Mouse (Mus musculus): Measurements from ENCODE around the gene Cog1. TPM values are rescaled to one million over a fixed set of nuclear protein-coding genes. Genes with fewer than 3 reads are reported as not detected.

Gene Cog1
- polyA plus RNA-seq, 1 experiment from 2014 or later: 24.7 TPM

GRCm38 (mm10) chr11:113627785-113628184 lies 21.2 kb upstream of the Cog1 start:
- Histone ChIP-seq H3K27me3 (replicated peaks; ENCODE audit: control insufficient read depth, insufficient read depth, low read length) (no peaks in the 10 kb centered on the region), H3K27ac (ENCODE audit: low read depth, low read length) (no peak overlapping the region), H3K9ac (ENCODE audit: low read depth, low read length) (no peak overlapping the region), H3K9me3 (ENCODE audit: control insufficient read depth, low read length) (no peaks in the 10 kb centered on the region), H3K4me2 (no peak overlapping the region), H3K4me3 (ENCODE audit: low read depth, low read length) (no peak overlapping the region), H3K4me1 (replicated peaks; ENCODE audit: control insufficient read depth, insufficient read depth, low read length) (no peaks in the 10 kb centered on the region), H3K36me3 (ENCODE audit: control insufficient read depth, insufficient read depth, low read length) (no peaks in the 10 kb centered on the region)
- DNase-seq (ENCODE audit: low spot score) (no peak), ATAC-seq (replicated peaks; ENCODE audit: low FRiP score) (no peak)
- 44% methylated on average over 4 of the region's 4 CpGs for WGBS

GRCm38 (mm10) chr11:113630642-113631041 lies 18.3 kb upstream of the Cog1 start:
- Histone ChIP-seq H3K36me3 (ENCODE audit: control insufficient read depth, insufficient read depth, low read length) (no peaks in the 10 kb centered on the region), H3K9ac (ENCODE audit: low read depth, low read length) (no peak overlapping the region), H3K4me2 (no peak overlapping the region), H3K27ac (ENCODE audit: low read depth, low read length) (no peak overlapping the region), H3K4me1 (replicated peaks; ENCODE audit: control insufficient read depth, insufficient read depth, low read length) (no peaks in the 10 kb centered on the region), H3K27me3 (replicated peaks; ENCODE audit: control insufficient read depth, insufficient read depth, low read length) (no peaks in the 10 kb centered on the region), H3K9me3 (ENCODE audit: control insufficient read depth, low read length) (no peaks in the 10 kb centered on the region), H3K4me3 (ENCODE audit: low read depth, low read length) (no peak overlapping the region)
- ATAC-seq (replicated peaks; ENCODE audit: low FRiP score) (no peak), DNase-seq (ENCODE audit: low spot score) (no peak)
- WGBS: 54% methylated on average over 7 of the region's 7 CpGs

GRCm38 (mm10) chr11:113631302-113631701 lies 17.7 kb upstream of the Cog1 start:
- Histone ChIP-seq H3K4me1 (replicated peaks; ENCODE audit: control insufficient read depth, insufficient read depth, low read length) (no peaks in the 10 kb centered on the region), H3K9ac (ENCODE audit: low read depth, low read length) (no peak overlapping the region), H3K27me3 (replicated peaks; ENCODE audit: control insufficient read depth, insufficient read depth, low read length) (no peaks in the 10 kb centered on the region), H3K36me3 (ENCODE audit: control insufficient read depth, insufficient read depth, low read length) (no peaks in the 10 kb centered on the region), H3K9me3 (ENCODE audit: control insufficient read depth, low read length) (no peaks in the 10 kb centered on the region), H3K4me3 (ENCODE audit: low read depth, low read length) (no peak overlapping the region), H3K4me2 (no peak overlapping the region), H3K27ac (ENCODE audit: low read depth, low read length) (no peak overlapping the region)
- DNase-seq (ENCODE audit: low spot score) (no peak), ATAC-seq (replicated peaks; ENCODE audit: low FRiP score) (peak; percentile 23; the same call in 1 of the 2 replicates)
- 65% methylated on average over 8 of the region's 8 CpGs for WGBS

- H3K4me1 ChIP-seq (replicated peaks; ENCODE audit: control insufficient read depth, insufficient read depth, low read length): no peaks in the 10 kb centered on the region
- H3K9me3 ChIP-seq (ENCODE audit: control insufficient read depth, low read length): no peaks in the 10 kb centered on the region
- H3K36me3 ChIP-seq (ENCODE audit: control insufficient read depth, insufficient read depth, low read length): no peaks in the 10 kb centered on the region
- no peak for DNase-seq (ENCODE audit: low spot score)
- 66% methylated on average over 8 of the region's 8 CpGs for WGBS
- H3K4me3 ChIP-seq (ENCODE audit: low read depth, low read length): no peak overlapping the region
- peak; percentile 67 for ATAC-seq (replicated peaks; ENCODE audit: low FRiP score)
- no peaks in the 10 kb centered on the region for H3K27me3 ChIP-seq (replicated peaks; ENCODE audit: control insufficient read depth, insufficient read depth, low read length)
- H3K27ac ChIP-seq (ENCODE audit: low read depth, low read length): peak overlapping the region; percentile 43; the same call in 1 of the 2 replicates
- no peak overlapping the region for H3K9ac ChIP-seq (ENCODE audit: low read depth, low read length)
- H3K4me2 ChIP-seq: no peak overlapping the region
These were observed 17.1 kb upstream of the Cog1 start for GRCm38 (mm10) chr11:113631862-113632261.

GRCm38 (mm10) chr11:113632303-113632702 lies 16.7 kb upstream of the Cog1 start:
- DNase-seq (ENCODE audit: low spot score) (no peak), ATAC-seq (replicated peaks; ENCODE audit: low FRiP score) (peak; percentile 20; the same call in 1 of the 2 replicates)
- Histone ChIP-seq H3K9ac (ENCODE audit: low read depth, low read length) (no peak overlapping the region), H3K27me3 (replicated peaks; ENCODE audit: control insufficient read depth, insufficient read depth, low read length) (no peaks in the 10 kb centered on the region), H3K36me3 (ENCODE audit: control insufficient read depth, insufficient read depth, low read length) (no peaks in the 10 kb centered on the region), H3K4me1 (replicated peaks; ENCODE audit: control insufficient read depth, insufficient read depth, low read length) (no peaks in the 10 kb centered on the region), H3K27ac (ENCODE audit: low read depth, low read length) (peak overlapping the region; percentile 43; the same call in 1 of the 2 replicates), H3K4me2 (no peak overlapping the region), H3K4me3 (ENCODE audit: low read depth, low read length) (no peak overlapping the region), H3K9me3 (ENCODE audit: control insufficient read depth, low read length) (no peaks in the 10 kb centered on the region)
- 69% methylated on average over 7 of the region's 7 CpGs for WGBS

- H3K4me1 ChIP-seq (replicated peaks; ENCODE audit: control insufficient read depth, insufficient read depth, low read length): no peaks in the 10 kb centered on the region
- H3K4me3 ChIP-seq (ENCODE audit: low read depth, low read length): no peak overlapping the region
- 80% methylated on average over 5 of the region's 5 CpGs for WGBS
- no peaks in the 10 kb centered on the region for H3K27me3 ChIP-seq (replicated peaks; ENCODE audit: control insufficient read depth, insufficient read depth, low read length)
- H3K9ac ChIP-seq (ENCODE audit: low read depth, low read length): no peak overlapping the region
- no peak overlapping the region for H3K27ac ChIP-seq (ENCODE audit: low read depth, low read length)
- ATAC-seq (replicated peaks; ENCODE audit: low FRiP score) (no peak), DNase-seq (ENCODE audit: low spot score) (no peak)
- H3K36me3 ChIP-seq (ENCODE audit: control insufficient read depth, insufficient read depth, low read length): no peaks in the 10 kb centered on the region
- no peak overlapping the region for H3K4me2 ChIP-seq
- H3K9me3 ChIP-seq (ENCODE audit: control insufficient read depth, low read length): no peaks in the 10 kb centered on the region
These were observed 15.6 kb upstream of the Cog1 start for GRCm38 (mm10) chr11:113633398-113633797.

- Histone ChIP-seq H3K4me2 (no peak overlapping the region), H3K9me3 (ENCODE audit: control insufficient read depth, low read length) (no peaks in the 10 kb centered on the region), H3K27ac (ENCODE audit: low read depth, low read length) (no peak overlapping the region), H3K36me3 (ENCODE audit: control insufficient read depth, insufficient read depth, low read length) (no peaks in the 10 kb centered on the region), H3K9ac (ENCODE audit: low read depth, low read length) (no peak overlapping the region), H3K4me3 (ENCODE audit: low read depth, low read length) (no peak overlapping the region), H3K27me3 (replicated peaks; ENCODE audit: control insufficient read depth, insufficient read depth, low read length) (no peaks in the 10 kb centered on the region), H3K4me1 (replicated peaks; ENCODE audit: control insufficient read depth, insufficient read depth, low read length) (no peaks in the 10 kb centered on the region)
- WGBS: 71% methylated on average over 10 of the region's 10 CpGs
- ATAC-seq (replicated peaks; ENCODE audit: low FRiP score) (no peak), DNase-seq (ENCODE audit: low spot score) (no peak)
These were observed 14.3 kb upstream of the Cog1 start for GRCm38 (mm10) chr11:113634699-113635121.

- Histone ChIP-seq H3K9me3 (ENCODE audit: control insufficient read depth, low read length) (no peaks in the 10 kb centered on the region), H3K27me3 (replicated peaks; ENCODE audit: control insufficient read depth, insufficient read depth, low read length) (no peaks in the 10 kb centered on the region), H3K4me1 (replicated peaks; ENCODE audit: control insufficient read depth, insufficient read depth, low read length) (no peaks in the 10 kb centered on the region), H3K36me3 (ENCODE audit: control insufficient read depth, insufficient read depth, low read length) (no peaks in the 10 kb centered on the region), H3K4me3 (ENCODE audit: low read depth, low read length) (no peak overlapping the region), H3K27ac (ENCODE audit: low read depth, low read length) (no peak overlapping the region), H3K9ac (ENCODE audit: low read depth, low read length) (no peak overlapping the region), H3K4me2 (no peak overlapping the region)
- DNase-seq (ENCODE audit: low spot score) (no peak), ATAC-seq (replicated peaks; ENCODE audit: low FRiP score) (no peak)
- 85% methylated on average over 12 of the region's 12 CpGs for WGBS
These were observed 10.3 kb upstream of the Cog1 start for GRCm38 (mm10) chr11:113638680-113639079.

GRCm38 (mm10) chr11:113645181-113645580 lies 3.8 kb upstream of the Cog1 start:
- Histone ChIP-seq H3K4me3 (ENCODE audit: low read depth, low read length) (no peak overlapping the region), H3K27ac (ENCODE audit: low read depth, low read length) (no peak overlapping the region), H3K4me1 (replicated peaks; ENCODE audit: control insufficient read depth, insufficient read depth, low read length) (peaks cover 6% of the 10 kb centered on the region), H3K9me3 (ENCODE audit: control insufficient read depth, low read length) (no peaks in the 10 kb centered on the region), H3K27me3 (replicated peaks; ENCODE audit: control insufficient read depth, insufficient read depth, low read length) (no peaks in the 10 kb centered on the region), H3K4me2 (no peak overlapping the region), H3K36me3 (ENCODE audit: control insufficient read depth, insufficient read depth, low read length) (no peaks in the 10 kb centered on the region), H3K9ac (ENCODE audit: low read depth, low read length) (no peak overlapping the region)
- DNase-seq (ENCODE audit: low spot score): no peak
- no peak for ATAC-seq (replicated peaks; ENCODE audit: low FRiP score)
- 79% methylated on average over 3 of the region's 3 CpGs for WGBS

Data from liver, embryonic 11.5 days (tissue).